Mouse (Mus musculus): ENCODE measurements at regions not wholly inside any gene's neighbourhood (a gene's known extent, or its start where the extent isn't known, plus 50 kb on each side); places are given as distances from the start of the nearest gene placed in this dataset.

- no peak for DNase-seq (ENCODE audit: low spot score in 2 of 2)
Measured at GRCm38 (mm10) chr3:60916411-60916810, 86.2 kb upstream of the P2ry1 start.

- no peak for DNase-seq (ENCODE audit: low spot score in 2 of 2)
Measured at GRCm38 (mm10) chr3:60917271-60917670, 85.3 kb upstream of the P2ry1 start.

DNA sequence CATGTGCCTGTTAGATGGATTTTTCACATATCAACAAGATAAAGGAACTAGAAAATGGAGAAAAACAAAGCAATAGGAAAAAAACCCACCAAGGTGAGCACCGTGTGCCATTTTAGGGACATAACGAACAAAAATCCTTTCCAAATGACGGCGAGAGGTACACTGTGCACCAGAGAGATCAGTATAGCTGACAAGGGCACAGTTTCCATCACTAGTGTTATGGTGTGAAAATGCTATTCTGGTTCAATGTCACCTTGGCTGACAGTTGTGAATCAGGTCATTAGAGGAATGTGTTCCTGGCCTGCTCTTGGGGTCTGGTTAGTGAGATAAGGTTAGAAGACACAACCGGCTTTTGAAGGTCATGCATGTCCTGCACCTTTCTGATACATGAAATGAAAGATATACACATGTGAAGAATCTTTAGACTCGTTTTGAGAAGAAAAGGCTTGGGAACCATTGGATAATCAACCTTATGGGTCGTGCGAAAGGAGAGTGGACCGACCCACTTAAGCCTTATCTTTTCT, 76.5 kb upstream of the P2ry1 start:
- no peak for DNase-seq (ENCODE audit: low spot score in 2 of 2)

GRCm38 (mm10) chr3:60928910-60929309, 73.7 kb upstream of the P2ry1 start:
- DNase-seq (ENCODE audit: low spot score in 2 of 2), result no peak

DNA sequence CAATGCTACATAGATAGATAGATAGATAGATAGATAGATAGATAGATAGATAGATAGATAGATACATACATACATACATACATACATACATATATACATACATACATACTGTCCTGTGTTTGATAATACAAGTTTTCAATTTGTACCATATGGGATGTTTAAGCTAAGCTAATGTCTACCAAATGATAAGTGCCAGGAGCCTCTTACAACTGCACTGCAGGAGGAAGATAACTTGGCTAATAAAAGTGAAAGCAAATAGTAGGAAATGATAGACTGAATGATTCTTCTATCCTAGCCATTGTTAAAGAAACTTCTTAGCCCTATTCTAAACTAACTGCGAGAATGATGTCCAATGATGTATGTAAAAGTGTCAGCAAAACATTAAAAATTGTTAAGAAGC, 68.1 kb upstream of the P2ry1 start:
- no peak for DNase-seq (ENCODE audit: low spot score in 2 of 2)

DNA sequence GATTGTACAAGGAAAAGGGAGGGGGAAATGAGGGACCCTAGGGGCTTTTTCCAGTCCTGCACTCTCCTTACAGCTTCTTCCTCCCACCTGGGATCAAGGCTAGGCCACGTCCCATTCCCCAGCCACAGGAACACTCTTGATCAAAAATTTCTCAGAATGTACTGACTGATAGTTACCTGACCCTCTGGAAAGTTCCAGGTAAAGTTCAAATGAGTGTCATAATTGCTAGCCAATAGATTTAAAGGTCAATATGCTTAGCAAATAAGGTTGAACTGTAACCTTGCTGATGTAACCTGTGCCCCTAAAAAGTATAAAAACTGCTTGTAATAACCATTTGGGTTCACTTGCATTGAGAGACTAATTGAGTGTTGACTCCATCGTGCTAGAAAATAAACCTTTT, 61.1 kb upstream of the P2ry1 start:
- no peak for DNase-seq (ENCODE audit: low spot score in 2 of 2)

GRCm38 (mm10) chr3:60948897-60949296, 53.7 kb upstream of the P2ry1 start:
- no peak for DNase-seq (ENCODE audit: low spot score in 2 of 2)

All from layer of hippocampus, postnatal 10 days (tissue).